Mouse (Mus musculus) ES-E14 (cell line): ENCODE results near the gene Slc22a7. TPM values are rescaled to one million over a fixed set of nuclear protein-coding genes. Genes with fewer than 3 reads are reported as not detected.

ENCODE experiments used
- DNase-seq: peaks from one replicate; pipeline ENCODE4 v3.0.0-alpha.2; 2013; ENCODE audit warnings: low read depth, low spot score
- H3K27ac ChIP-seq: 2 replicates; pipeline ENCODE4 v1.5.1; 2012; ENCODE audit warnings: low read depth, mild to moderate bottlenecking, low read length, moderate library complexity, mixed read lengths; ENCODE audit not compliant: poor library complexity, insufficient read depth, severe bottlenecking
- H3K36me3 ChIP-seq: 2 replicates; pipeline ENCODE4 v1.6.1; 2012; ENCODE audit warnings: mild to moderate bottlenecking, low read length, moderate library complexity, mixed read lengths; ENCODE audit not compliant: control insufficient read depth, poor library complexity, insufficient read depth, severe bottlenecking
- H3K4me1 ChIP-seq, 2 experiments: fragments of 150-350 bp in 1 of 2; sonication (generic) in 1 of 2; 2 replicates each; pipeline ENCODE4 v1.6.1; 2012; ENCODE audit warnings: low read length in 2 of 2, mild to moderate bottlenecking in 1 of 2, mixed read lengths in 1 of 2; ENCODE audit not compliant: control insufficient read depth in 2 of 2, insufficient read depth in 2 of 2, poor library complexity in 1 of 2
- H3K4me3 ChIP-seq, 2 experiments: fragments of 150-350 bp in 1 of 2; sonication (generic) in 1 of 2; 2 replicates each; pipeline ENCODE4 v1.5.1; 2012; ENCODE audit warnings: low read length in 2 of 2, low read depth in 1 of 2, mild to moderate bottlenecking in 1 of 2, mixed read lengths in 1 of 2; ENCODE audit not compliant: insufficient read depth in 1 of 2, poor library complexity in 1 of 2, severe bottlenecking in 1 of 2
- H3K9ac ChIP-seq: 2 replicates; pipeline ENCODE4 v1.6.1; 2012; ENCODE audit warnings: low read depth, mild to moderate bottlenecking, low read length, mixed read lengths; ENCODE audit not compliant: poor library complexity, insufficient read depth, severe bottlenecking
- H3K9me3 ChIP-seq: fragments of 150-350 bp; sonication (generic); 2 replicates; pipeline ENCODE4 v1.6.1; 2012; ENCODE audit warnings: low read depth, mild to moderate bottlenecking, low read length; ENCODE audit not compliant: control insufficient read depth, insufficient read depth
- CHD2 ChIP-seq: IDR thresholded peaks from 2 replicates; pipeline ENCODE4 v1.6.1; 2014; ENCODE audit warnings: mild to moderate bottlenecking, low read depth, low read length, inconsistent platforms
- HCFC1 ChIP-seq: IDR thresholded peaks from 2 replicates; pipeline ENCODE4 v1.6.1; 2012; ENCODE audit warnings: low read length, inconsistent platforms, borderline replicate concordance; ENCODE audit not compliant: insufficient read depth
- MAFK ChIP-seq: IDR thresholded peaks from 2 replicates; pipeline ENCODE4 v1.6.1; 2014; ENCODE audit warnings: mild to moderate bottlenecking, low read depth, low read length, inconsistent platforms; ENCODE audit not compliant: insufficient read depth
- ZC3H11A ChIP-seq: IDR thresholded peaks from 2 replicates; pipeline ENCODE4 v1.6.1; 2012; ENCODE audit warnings: low read depth, mild to moderate bottlenecking, inconsistent platforms, low read length, borderline replicate concordance
- ZNF384 ChIP-seq: IDR thresholded peaks from 2 replicates; pipeline ENCODE4 v1.6.1; 2012; ENCODE audit warnings: low read depth, low read length, inconsistent platforms
- in situ Hi-C, 2 experiments: fragments of 600-800 bp; cut with MboI; formaldehyde crosslinking; loops; one replicate each; pipeline ENCODE4 v1.15.1; 2025; ENCODE audit warnings: low sequenced_read_pairs in 2 of 2, inconsistent platforms in 1 of 2; ENCODE audit not compliant: unreplicated experiment in 2 of 2
- total RNA-seq: library from RNA; depleted of rRNA; stranded (reverse); fragments of 300-350 nt; gene quantifications from 2 replicates; pipeline ENCODE4 v1.2.3, GENCODE M21; 2012

Gene Slc22a7
- total RNA-seq, 1 experiment, result 3.6 TPM

- DNase-seq, result peak; percentile 50
- Histone ChIP-seq H3K9me3 (no peaks in the 10 kb centered on the region), H3K9ac (0 out of 2 replicates have a peak overlapping the region, but pooled peaks have one; percentile 14), H3K36me3 (no peaks in the 10 kb centered on the region), H3K4me1 (peaks cover 0 to 3% of the 10 kb centered on the region in 2 experiments; a peak in 1 of 4 replicates), H3K27ac (no peak overlapping the region), H3K4me3 (peak overlapping the region; percentile 54)
- TF ChIP-seq ZNF384 (no peak), HCFC1 (peak; percentile 100)
- in situ Hi-C loops, result no loop called here
Observed at GRCm38 (mm10) chr17:46483561-46484001, 45.3 kb upstream of the Slc22a7 start.

DNA sequence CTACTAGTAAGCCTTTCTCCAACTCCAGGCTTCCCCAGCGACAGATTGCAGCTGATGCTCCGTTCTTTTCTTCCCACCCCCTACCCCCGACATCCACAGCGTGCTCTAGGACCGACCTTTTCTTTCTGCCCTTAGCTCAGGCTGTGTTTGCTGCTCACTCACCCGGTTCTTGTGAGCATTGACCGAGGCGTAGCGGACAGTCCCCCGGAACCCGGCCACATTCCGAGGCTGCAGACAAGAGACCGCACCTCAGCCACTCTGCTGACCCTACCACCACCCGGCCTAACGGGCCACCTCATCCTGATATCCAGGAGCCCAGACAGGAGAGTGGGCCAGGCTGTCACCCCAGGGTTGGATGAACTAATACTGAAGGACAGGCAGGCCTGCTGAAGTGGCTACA lies 39.0 kb upstream of the Slc22a7 start:
- in situ Hi-C loops, result no loop called here
- TF ChIP-seq CHD2 (no peak), ZC3H11A (no peak), ZNF384 (no peak), HCFC1 (no peak), MAFK (no peak)
- Histone ChIP-seq H3K9me3 (no peaks in the 10 kb centered on the region), H3K4me3 (no peak overlapping the region), H3K36me3 (no peaks in the 10 kb centered on the region), H3K9ac (no peak overlapping the region), H3K27ac (no peak overlapping the region), H3K4me1 (no peaks in the 10 kb centered on the region)
- no peak for DNase-seq

DNA sequence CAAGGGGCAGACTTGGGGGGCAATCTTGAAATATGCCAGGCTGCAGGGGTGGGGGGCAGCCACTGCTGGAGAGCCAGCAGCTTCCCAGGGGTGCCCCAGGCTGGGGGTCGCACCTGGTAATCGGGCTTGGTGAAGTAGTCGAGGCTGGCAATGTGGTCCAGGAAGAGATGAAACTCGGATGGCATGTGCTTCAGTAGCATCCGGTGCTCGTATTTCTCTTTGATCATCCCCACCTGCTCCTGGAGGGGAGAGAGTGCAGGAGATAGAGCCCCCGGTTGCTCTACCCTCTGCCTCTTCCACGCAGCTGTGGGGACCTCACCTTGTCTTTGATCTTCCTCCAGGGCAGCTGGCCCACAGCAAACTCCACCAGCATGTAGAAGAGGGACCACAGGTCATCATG lies 38.3 kb upstream of the Slc22a7 start:
- Histone ChIP-seq H3K27ac (no peak overlapping the region), H3K9ac (no peak overlapping the region), H3K4me1 (no peaks in the 10 kb centered on the region), H3K36me3 (no peaks in the 10 kb centered on the region), H3K9me3 (no peaks in the 10 kb centered on the region), H3K4me3 (no peak overlapping the region)
- DNase-seq, result no peak
- no peak for TF ChIP-seq ZNF384
- no peak for TF ChIP-seq ZC3H11A
- TF ChIP-seq CHD2, result no peak
- TF ChIP-seq MAFK, result no peak
- TF ChIP-seq HCFC1, result no peak
- in situ Hi-C loops, result no loop called here

GRCm38 (mm10) chr17:46467830-46468229 lies 29.6 kb upstream of the Slc22a7 start:
- no peak for TF ChIP-seq MAFK
- no peak for TF ChIP-seq CHD2
- TF ChIP-seq ZNF384, result no peak
- TF ChIP-seq HCFC1, result no peak
- TF ChIP-seq ZC3H11A, result no peak
- DNase-seq, result no peak
- H3K9me3 ChIP-seq, result no peaks in the 10 kb centered on the region
- H3K4me1 ChIP-seq, result peaks cover 0 to 17% of the 10 kb centered on the region in 2 experiments; a peak in 1 of 4 replicates
- H3K9ac ChIP-seq, result no peak overlapping the region
- in situ Hi-C loops, result no loop called here
- no peak overlapping the region for H3K27ac ChIP-seq
- H3K36me3 ChIP-seq, result no peaks in the 10 kb centered on the region
- H3K4me3 ChIP-seq, result no peak overlapping the region

DNA sequence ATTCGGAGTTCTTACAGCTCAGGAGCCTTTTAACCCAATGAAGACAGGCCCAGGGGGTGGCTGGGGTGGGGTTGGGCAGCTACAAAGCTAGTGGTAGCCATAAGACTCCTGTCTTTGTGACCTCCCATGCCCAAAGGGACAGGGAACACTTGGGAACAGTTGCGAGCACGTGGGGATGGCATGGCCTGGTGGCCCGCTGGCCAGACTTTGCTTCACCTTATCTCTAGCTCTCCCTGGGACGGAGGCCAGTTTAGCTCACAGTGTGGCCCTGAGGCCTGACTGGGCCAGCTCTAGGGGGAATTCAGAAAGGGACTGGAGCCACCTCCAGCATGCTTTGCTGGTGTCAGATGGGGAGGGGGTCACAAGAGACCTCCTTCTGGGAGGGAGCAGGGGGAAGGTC lies 24.0 kb upstream of the Slc22a7 start:
- H3K9ac ChIP-seq, result no peak overlapping the region
- TF ChIP-seq ZC3H11A, result no peak
- no peak for TF ChIP-seq ZNF384
- no peak for TF ChIP-seq HCFC1
- TF ChIP-seq CHD2, result no peak
- no peak for TF ChIP-seq MAFK
- H3K9me3 ChIP-seq, result no peaks in the 10 kb centered on the region
- no peak overlapping the region for H3K4me3 ChIP-seq
- no peak for DNase-seq
- no peak overlapping the region for H3K27ac ChIP-seq
- no peaks in the 10 kb centered on the region for H3K36me3 ChIP-seq
- in situ Hi-C loops, result no loop called here
- H3K4me1 ChIP-seq, result peaks cover 2 to 22% of the 10 kb centered on the region in 2 experiments; a peak in 1 of 4 replicates
